Mouse (Mus musculus): ENCODE results near the gene Dnajb7.
"Not testable (repeated sequence)": the region's sequence is repeated elsewhere in the genome, so short reads cannot be mapped to it uniquely, and the experiment has no call there.

The Dnajb7 gene

DNA sequence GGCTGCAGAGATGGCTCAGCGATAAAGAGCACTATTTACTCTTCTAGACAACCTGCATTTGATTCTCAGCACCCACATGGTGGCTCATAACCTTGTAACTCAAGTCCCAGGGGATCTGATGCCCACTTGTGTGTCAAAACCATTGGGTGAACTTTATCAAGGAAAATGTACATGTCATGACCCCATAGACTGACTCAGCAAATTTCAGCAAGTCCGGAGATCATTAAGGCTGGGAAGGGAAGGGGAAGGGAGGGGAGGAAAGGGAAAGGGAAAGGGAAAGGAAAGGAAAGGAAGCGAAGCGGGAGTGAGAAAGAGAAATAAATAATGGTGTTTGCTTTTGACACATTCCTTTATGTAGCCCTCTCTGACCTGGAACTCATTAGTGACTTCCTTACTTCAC, 10.0 kb upstream of the Dnajb7 start:
- H3K27me3 ChIP-seq (ENCODE audit: insufficient read depth, low read length), result no peaks in the 10 kb centered on the region
- H3K4me1 ChIP-seq (replicated peaks; ENCODE audit: low read depth, low read length), result peaks cover 27% of the 10 kb centered on the region
- TF ChIP-seq CTCF (conservative IDR thresholded peaks at IDR 0.05; ENCODE audit: low read length) (no peak), NANOG (IDR thresholded peaks at IDR 0.05; ENCODE audit: borderline replicate concordance, low read length) (no peak), POU5F1 (IDR thresholded peaks at IDR 0.05; ENCODE audit: borderline replicate concordance, low read length) (no peak)
- H3K36me3 ChIP-seq (ENCODE audit: insufficient read depth, low read length), result peaks cover 39% of the 10 kb centered on the region
- H3K4me3 ChIP-seq (replicated peaks; ENCODE audit: low read length), result no peak overlapping the region
- H3K9me3 ChIP-seq (ENCODE audit: low read length), result no peaks in the 10 kb centered on the region

DNA sequence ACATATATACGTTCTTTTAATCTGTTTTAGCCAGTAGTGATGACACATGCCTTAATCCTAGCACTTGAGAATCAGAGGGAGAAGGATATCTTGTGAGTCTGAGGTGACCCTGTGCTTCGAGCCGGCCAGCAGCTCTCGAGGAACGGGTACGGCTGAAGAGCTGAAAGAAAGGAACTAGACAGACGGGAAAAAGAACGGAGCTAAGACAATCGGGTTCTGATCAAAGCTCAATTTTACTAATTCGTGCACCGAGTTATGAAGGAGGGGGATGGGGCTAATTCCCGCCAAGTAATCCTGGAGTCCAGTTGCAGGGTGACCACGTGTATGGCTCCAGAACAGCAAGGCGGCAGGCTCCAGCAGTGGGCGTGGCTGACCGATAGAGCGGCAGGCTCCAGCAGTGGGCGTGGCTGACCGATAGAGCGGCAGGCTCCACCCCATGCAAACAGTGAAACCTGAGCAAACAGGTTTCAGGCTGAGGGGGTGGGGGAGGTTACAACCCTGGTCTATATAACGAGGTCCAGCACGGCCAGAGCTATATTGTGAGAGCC, 8.7 kb upstream of the Dnajb7 start:
- peak overlapping the region; percentile 13; the same call in 1 of the 2 replicates for H3K4me3 ChIP-seq (replicated peaks; ENCODE audit: low read length)
- H3K4me1 ChIP-seq (replicated peaks; ENCODE audit: low read depth, low read length), result peaks cover 27% of the 10 kb centered on the region
- H3K36me3 ChIP-seq (ENCODE audit: insufficient read depth, low read length), result peaks cover 42% of the 10 kb centered on the region
- H3K27me3 ChIP-seq (ENCODE audit: insufficient read depth, low read length); H3K9me3 ChIP-seq (ENCODE audit: low read length): not testable (repeated sequence)

DNA sequence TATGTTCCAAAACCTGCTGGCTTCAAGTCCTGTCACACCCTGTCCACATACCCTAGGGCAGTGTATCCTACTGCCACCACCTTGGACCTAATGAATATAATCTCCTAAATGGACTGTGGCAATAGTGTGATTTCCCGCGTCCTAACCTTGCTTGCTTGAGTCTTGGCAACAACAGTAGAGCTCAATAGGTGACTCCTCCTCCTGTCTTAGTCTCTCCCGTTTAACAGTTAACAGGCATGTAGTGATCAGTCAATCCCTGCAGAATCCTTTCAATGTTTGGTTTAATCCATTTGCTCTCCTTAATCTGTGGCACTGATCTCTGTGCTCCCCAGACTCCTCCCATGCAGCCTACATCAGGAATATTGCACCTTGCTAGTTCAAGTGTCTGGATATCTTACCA, 3.1 kb downstream of the Dnajb7 start:
- Histone ChIP-seq H3K4me3 (replicated peaks; ENCODE audit: low read length) (no peak overlapping the region), H3K4me1 (replicated peaks; ENCODE audit: low read depth, low read length) (peaks cover 15% of the 10 kb centered on the region), H3K27me3 (ENCODE audit: insufficient read depth, low read length) (no peaks in the 10 kb centered on the region), H3K9me3 (ENCODE audit: low read length) (no peaks in the 10 kb centered on the region), H3K36me3 (ENCODE audit: insufficient read depth, low read length) (peaks cover 24% of the 10 kb centered on the region)
- TF ChIP-seq POU5F1 (IDR thresholded peaks at IDR 0.05; ENCODE audit: borderline replicate concordance, low read length), result no peak
- no peak for TF ChIP-seq CTCF (conservative IDR thresholded peaks at IDR 0.05; ENCODE audit: low read length)
- no peak for TF ChIP-seq NANOG (IDR thresholded peaks at IDR 0.05; ENCODE audit: borderline replicate concordance, low read length)

DNA sequence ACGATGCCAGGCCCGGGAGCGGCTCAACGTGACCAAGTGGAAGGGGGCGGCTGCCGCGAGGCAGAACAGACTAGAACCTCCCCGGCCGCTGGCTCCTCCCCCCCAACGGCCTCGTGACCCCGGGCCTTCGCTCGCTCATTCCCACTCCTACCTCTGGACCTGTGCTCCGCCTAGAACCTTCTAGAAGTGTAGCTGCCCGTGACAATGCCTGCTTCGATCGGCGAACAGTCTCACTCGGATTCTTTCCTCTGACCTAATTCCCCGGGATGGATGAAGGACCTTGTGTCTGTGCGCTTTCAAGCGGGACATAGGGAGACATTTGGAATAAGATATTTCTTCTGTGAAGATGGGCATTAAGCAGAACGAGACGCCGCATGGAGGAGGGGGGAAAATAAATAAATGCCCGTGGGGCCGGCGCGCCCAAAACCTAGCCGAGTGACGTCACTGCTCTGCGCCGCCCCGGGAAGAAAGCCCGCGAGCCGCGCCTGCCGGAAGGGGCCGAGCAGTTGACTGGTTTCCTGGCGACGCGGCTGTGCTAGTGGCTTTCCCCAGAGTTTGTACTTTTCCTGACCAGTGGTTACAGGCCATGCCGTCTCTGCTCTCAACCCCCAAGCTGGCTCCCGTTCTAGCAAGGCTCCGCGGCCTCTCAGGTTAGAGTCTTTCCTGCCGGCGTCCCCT, 8.3 kb downstream of the Dnajb7 start, which contains the start of the genes St13 and Xpnpep3:
Gene St13, minus strand, starts transcription at position 440 of the 678 bp plus-strand sequence.
Gene Xpnpep3, plus strand, starts transcription at position 501 of the 678 bp plus-strand sequence.
- Histone ChIP-seq H3K27me3 (ENCODE audit: insufficient read depth, low read length) (no peaks in the 10 kb centered on the region), H3K4me1 (replicated peaks; ENCODE audit: low read depth, low read length) (peaks cover 43% of the 10 kb centered on the region), H3K36me3 (ENCODE audit: insufficient read depth, low read length) (peaks cover 39% of the 10 kb centered on the region), H3K4me3 (replicated peaks; ENCODE audit: low read length) (peak within 1 kb of the TSS; percentile 99), H3K9me3 (ENCODE audit: low read length) (no peaks in the 10 kb centered on the region)
- TF ChIP-seq NANOG (IDR thresholded peaks at IDR 0.05; ENCODE audit: borderline replicate concordance, low read length) (no peak), POU5F1 (IDR thresholded peaks at IDR 0.05; ENCODE audit: borderline replicate concordance, low read length) (no peak), CTCF (conservative IDR thresholded peaks at IDR 0.05; ENCODE audit: low read length) (no peak)

DNA sequence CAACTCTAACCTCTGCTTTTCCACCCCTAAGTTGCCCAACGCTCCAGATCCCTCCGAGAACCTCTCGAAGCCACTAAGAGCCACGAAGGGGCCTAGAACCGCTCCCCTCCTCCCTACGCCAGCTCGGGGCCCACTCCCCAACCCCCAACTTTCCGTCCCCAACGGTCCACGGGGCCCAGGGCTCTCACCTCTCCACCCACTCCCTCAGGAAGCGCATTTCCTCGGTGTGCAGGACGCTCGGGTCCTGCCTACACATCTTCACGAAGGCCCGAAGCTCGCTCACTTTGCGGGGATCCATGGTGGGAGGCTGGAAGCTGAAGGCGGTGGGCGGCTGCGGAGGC, 8.8 kb downstream of the Dnajb7 start:
- H3K4me3 ChIP-seq (replicated peaks; ENCODE audit: low read length), result peak overlapping the region; percentile 99
- TF ChIP-seq CTCF (conservative IDR thresholded peaks at IDR 0.05; ENCODE audit: low read length) (no peak), POU5F1 (IDR thresholded peaks at IDR 0.05; ENCODE audit: borderline replicate concordance, low read length) (no peak), NANOG (IDR thresholded peaks at IDR 0.05; ENCODE audit: borderline replicate concordance, low read length) (no peak)
- H3K36me3 ChIP-seq (ENCODE audit: insufficient read depth, low read length), result peaks cover 43% of the 10 kb centered on the region
- no peaks in the 10 kb centered on the region for H3K27me3 ChIP-seq (ENCODE audit: insufficient read depth, low read length)
- peaks cover 48% of the 10 kb centered on the region for H3K4me1 ChIP-seq (replicated peaks; ENCODE audit: low read depth, low read length)
- no peaks in the 10 kb centered on the region for H3K9me3 ChIP-seq (ENCODE audit: low read length)

DNA sequence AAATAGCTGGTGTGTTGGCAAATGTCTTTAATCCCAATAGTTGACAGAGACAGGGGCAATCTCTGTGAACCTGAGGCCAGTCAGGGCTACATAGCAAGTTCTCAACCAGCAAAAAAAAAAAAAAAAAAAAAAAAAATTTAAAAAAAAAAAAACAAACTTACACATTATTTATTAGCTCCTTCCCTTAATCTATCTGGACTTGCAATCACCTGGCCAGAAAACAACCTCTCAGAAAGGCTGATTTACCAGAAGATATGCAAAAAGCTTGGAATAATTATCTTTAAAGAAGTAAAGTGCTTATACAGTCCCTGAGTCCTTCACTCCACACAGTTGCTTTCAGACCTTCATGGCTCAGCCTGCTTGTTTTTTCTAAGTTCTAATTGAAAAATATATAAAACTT, 9.9 kb downstream of the Dnajb7 start:
- TF ChIP-seq POU5F1 (IDR thresholded peaks at IDR 0.05; ENCODE audit: borderline replicate concordance, low read length) (no peak), NANOG (IDR thresholded peaks at IDR 0.05; ENCODE audit: borderline replicate concordance, low read length) (no peak), CTCF (conservative IDR thresholded peaks at IDR 0.05; ENCODE audit: low read length) (no peak)
- H3K36me3 ChIP-seq (ENCODE audit: insufficient read depth, low read length), result peaks cover 54% of the 10 kb centered on the region
- H3K27me3 ChIP-seq (ENCODE audit: insufficient read depth, low read length), result no peaks in the 10 kb centered on the region
- peaks cover 55% of the 10 kb centered on the region for H3K4me1 ChIP-seq (replicated peaks; ENCODE audit: low read depth, low read length)
- peak overlapping the region; percentile 99 for H3K4me3 ChIP-seq (replicated peaks; ENCODE audit: low read length)
- H3K9me3 ChIP-seq (ENCODE audit: low read length), result no peaks in the 10 kb centered on the region

DNA sequence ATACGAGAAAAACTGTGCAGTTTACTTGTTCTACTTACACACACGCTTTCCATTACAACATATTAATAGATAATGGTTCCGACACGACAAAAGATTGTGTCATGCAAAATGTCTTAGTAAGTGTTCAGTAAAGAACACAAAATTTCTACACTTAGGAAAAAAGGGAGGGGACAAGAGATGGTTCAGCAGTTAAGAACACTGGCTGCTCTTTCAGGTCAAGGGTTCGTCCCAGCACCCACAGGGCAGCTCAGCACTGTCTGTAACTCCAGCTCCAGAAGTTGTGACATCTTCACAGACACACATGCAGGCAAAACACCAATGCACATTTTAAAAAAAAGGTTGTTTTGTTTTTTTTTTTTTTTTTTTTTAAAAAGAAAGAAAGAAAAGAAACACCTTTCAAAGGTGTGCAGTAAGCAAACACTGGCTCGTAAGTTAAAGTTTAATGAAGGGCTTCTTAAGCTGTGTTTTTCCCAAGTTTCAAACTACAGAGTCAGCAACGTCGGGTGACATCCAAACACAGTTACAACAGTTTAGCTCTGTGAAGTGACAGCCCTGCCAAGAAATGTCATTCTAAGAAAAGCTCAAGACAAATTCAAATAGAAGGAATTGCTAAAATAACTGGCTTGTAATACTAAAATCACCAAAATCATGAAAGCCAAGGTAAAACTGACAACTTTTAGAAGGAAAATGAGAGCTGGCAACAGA, 13.7 kb downstream of the Dnajb7 start:
- Histone ChIP-seq H3K9me3 (ENCODE audit: low read length) (no peaks in the 10 kb centered on the region), H3K4me3 (replicated peaks; ENCODE audit: low read length) (no peak overlapping the region), H3K4me1 (replicated peaks; ENCODE audit: low read depth, low read length) (peaks cover 53% of the 10 kb centered on the region)

DNA sequence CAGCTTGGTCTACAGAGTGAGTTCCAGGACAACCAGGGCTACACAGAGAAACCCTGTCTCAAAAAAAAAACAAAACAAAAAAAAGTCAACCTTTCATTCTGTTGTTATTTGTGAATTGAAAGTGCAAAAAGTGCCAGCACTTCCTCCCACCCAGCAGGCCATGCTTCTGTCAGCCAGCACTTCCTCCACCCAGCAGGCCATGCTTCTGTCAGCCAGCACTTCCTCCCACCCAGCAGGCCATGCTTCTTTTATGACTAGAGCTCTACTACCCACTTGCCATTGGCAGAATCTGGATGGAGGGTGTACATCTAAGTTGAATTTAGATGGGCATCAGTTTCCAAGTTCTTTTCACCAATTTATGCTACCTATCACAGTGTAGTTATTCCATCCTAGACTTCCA, 15.1 kb downstream of the Dnajb7 start:
- Histone ChIP-seq H3K9me3 (ENCODE audit: low read length) (no peaks in the 10 kb centered on the region), H3K4me3 (replicated peaks; ENCODE audit: low read length) (no peak overlapping the region)

More for the DNA sequence above, 13.7 kb downstream of the Dnajb7 start:
- no peak for TF ChIP-seq POU5F1 (IDR thresholded peaks at IDR 0.05; ENCODE audit: borderline replicate concordance, low read length)
- TF ChIP-seq NANOG (IDR thresholded peaks at IDR 0.05; ENCODE audit: borderline replicate concordance, low read length), result no peak
- TF ChIP-seq CTCF (conservative IDR thresholded peaks at IDR 0.05; ENCODE audit: low read length), result no peak
- Histone ChIP-seq H3K27me3 (ENCODE audit: insufficient read depth, low read length) (no peaks in the 10 kb centered on the region), H3K36me3 (ENCODE audit: insufficient read depth, low read length) (peaks cover 83% of the 10 kb centered on the region)

More for the DNA sequence above, 15.1 kb downstream of the Dnajb7 start:
- Histone ChIP-seq H3K27me3 (ENCODE audit: insufficient read depth, low read length) (no peaks in the 10 kb centered on the region), H3K4me1 (replicated peaks; ENCODE audit: low read depth, low read length) (peaks cover 47% of the 10 kb centered on the region), H3K36me3 (ENCODE audit: insufficient read depth, low read length) (peaks cover 96% of the 10 kb centered on the region)
- TF ChIP-seq CTCF (conservative IDR thresholded peaks at IDR 0.05; ENCODE audit: low read length) (no peak), NANOG (IDR thresholded peaks at IDR 0.05; ENCODE audit: borderline replicate concordance, low read length) (no peak), POU5F1 (IDR thresholded peaks at IDR 0.05; ENCODE audit: borderline replicate concordance, low read length) (no peak)

Measured in E14TG2a.4 (cell line).